Mouse (Mus musculus) midbrain, embryonic 12.5 days (tissue): Measurements from ENCODE around the gene Timp4. TPM values are rescaled to one million over a fixed set of nuclear protein-coding genes. Genes with fewer than 3 reads are reported as not detected.
"Not testable (repeated sequence)": the region's sequence is repeated elsewhere in the genome, so short reads cannot be mapped to it uniquely, and the experiment has no call there.

ENCODE experiments used
- ATAC-seq: fragments of 200-750 bp; cut with Nextera tagmentation; 2 replicates; pipeline ENCODE4 v1.8.0; 2017; ENCODE audit warnings: low read depth, moderate TSS enrichment, moderate library complexity; ENCODE audit not compliant: low FRiP score
- H3K27ac ChIP-seq: fragments of 300-500 bp; sonication (generic); replicated peaks from 2 replicates; pipeline ENCODE4 v1.5.1; 2016; ENCODE audit warnings: mild to moderate bottlenecking
- H3K27me3 ChIP-seq: fragments of 300-500 bp; sonication (generic); 2 replicates; pipeline ENCODE4 v1.6.1; 2016; ENCODE audit warnings: mild to moderate bottlenecking
- H3K36me3 ChIP-seq: fragments of 300-500 bp; sonication (generic); 2 replicates; pipeline ENCODE4 v1.6.1; 2016
- H3K4me1 ChIP-seq: fragments of 300-500 bp; sonication (generic); 2 replicates; pipeline ENCODE4 v1.6.1; 2016
- H3K4me2 ChIP-seq: fragments of 300-500 bp; sonication (generic); replicated peaks from 2 replicates; pipeline ENCODE4 v1.6.1; 2016; ENCODE audit warnings: mild to moderate bottlenecking, moderate library complexity
- H3K4me3 ChIP-seq: fragments of 300-500 bp; sonication (generic); 2 replicates; pipeline ENCODE4 v1.5.1; 2016; ENCODE audit warnings: mild to moderate bottlenecking
- H3K9ac ChIP-seq: fragments of 300-500 bp; sonication (generic); replicated peaks from 2 replicates; pipeline ENCODE4 v1.6.1; 2016; ENCODE audit warnings: mild to moderate bottlenecking, moderate library complexity
- H3K9me3 ChIP-seq: fragments of 300-500 bp; sonication (generic); 2 replicates; pipeline ENCODE4 v1.6.1; 2016; ENCODE audit warnings: mild to moderate bottlenecking
- whole genome bisulfite sequencing: fragments of 180-500 bp; shearing (Covaris S2); methylation state at CpG from one replicate; pipeline ENCODE4 v1.1.7; 2016; 5-methylcytosine and 5-hydroxymethylcytosine counted together
- polyA plus RNA-seq: library from polyadenylated mRNA; unstranded; fragments of >200 nt; fragmentation: Nextera tagmentation; extraction: Ambion mirVana; gene quantifications from 2 replicates; pipeline ENCODE4 v1.2.1, GENCODE M21; 2016

Timp4 gene
- polyA plus RNA-seq, 1 experiment from 2014 or later: 0.47 TPM

DNA sequence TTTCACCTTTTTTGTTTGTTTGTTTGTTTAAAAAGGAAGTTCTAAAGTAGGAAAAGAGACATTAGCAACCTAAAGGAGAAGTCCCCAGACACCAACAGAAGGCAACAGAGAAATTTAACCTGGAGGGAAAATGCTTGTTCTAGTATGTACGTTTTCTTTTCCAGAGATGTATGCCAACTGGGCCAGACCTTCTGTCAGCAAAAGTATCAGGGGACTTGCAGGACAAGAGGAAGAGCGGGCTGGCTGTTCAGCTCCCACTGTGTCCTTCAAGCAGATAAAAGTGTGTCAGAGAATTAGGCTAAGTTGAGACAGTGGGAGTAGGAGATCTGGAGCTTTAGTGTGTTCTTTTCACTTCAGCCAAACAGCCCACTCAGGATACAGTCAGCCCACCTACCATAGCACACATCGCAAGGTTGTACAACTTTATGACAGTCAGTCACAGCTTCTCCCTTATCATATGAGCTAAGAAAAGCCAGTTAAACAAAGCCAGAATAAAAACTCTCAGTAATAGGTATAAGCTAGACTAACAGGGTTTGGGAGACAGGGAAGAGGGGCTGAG is 6.4 kb downstream of the Timp4 start:
- no peak overlapping the region for H3K9ac ChIP-seq
- no peaks in the 10 kb centered on the region for H3K4me1 ChIP-seq
- H3K4me3 ChIP-seq: no peak overlapping the region
- peaks cover 10% of the 10 kb centered on the region for H3K27me3 ChIP-seq
- H3K9me3 ChIP-seq: no peaks in the 10 kb centered on the region
- ATAC-seq: no peak
- H3K27ac ChIP-seq: no peak overlapping the region
- H3K36me3 ChIP-seq: no peaks in the 10 kb centered on the region
- 87% methylated on average over 3 of the region's 3 CpGs for WGBS
- H3K4me2 ChIP-seq: no peak overlapping the region

DNA sequence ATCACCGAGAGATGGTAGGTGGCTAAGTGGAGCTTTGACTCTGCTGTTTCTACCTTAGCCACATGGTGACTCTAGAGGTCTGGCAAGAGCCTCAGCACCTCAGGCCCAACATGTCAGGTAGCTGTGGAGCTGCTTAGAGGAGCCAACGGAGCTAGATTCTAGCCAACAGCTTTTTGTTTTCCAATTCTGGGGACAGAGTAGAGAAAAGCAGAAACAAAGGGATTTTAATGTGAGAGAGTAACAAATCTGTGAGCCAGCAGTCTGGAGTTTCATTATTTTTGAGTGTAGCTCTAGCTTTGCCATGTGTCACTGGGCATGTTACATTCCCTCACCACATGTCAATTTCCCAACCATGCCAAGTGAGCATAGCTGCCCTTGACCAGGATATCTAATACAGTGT is 7.8 kb downstream of the Timp4 start:
- no peak overlapping the region for H3K27ac ChIP-seq
- no peak overlapping the region for H3K4me3 ChIP-seq
- no peak overlapping the region for H3K4me2 ChIP-seq
- H3K27me3 ChIP-seq: no peaks in the 10 kb centered on the region
- H3K9me3 ChIP-seq: no peaks in the 10 kb centered on the region
- ATAC-seq: no peak
- no peaks in the 10 kb centered on the region for H3K36me3 ChIP-seq
- no peaks in the 10 kb centered on the region for H3K4me1 ChIP-seq
- no peak overlapping the region for H3K9ac ChIP-seq
- 66% methylated on average over 2 of the region's 2 CpGs for WGBS

DNA sequence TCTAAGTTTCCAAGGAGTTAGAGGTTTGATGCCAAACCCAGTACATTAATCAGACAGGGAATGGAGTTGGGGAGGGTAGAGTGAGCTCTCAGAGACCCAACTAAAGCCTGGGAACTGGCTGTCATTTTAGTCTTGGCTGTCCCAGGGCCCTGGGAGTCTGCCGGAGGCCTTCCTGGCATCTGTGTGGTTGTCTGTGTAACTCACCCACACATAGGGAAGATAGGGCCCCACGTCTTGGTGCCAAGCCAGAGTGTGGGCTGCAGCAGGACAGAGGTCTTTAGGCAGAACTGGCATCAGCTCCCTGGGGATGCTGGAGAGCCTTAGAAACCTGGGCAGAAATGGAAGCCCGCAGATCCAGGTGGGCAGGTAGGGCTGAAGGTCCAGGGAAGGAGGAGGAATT is 10.1 kb downstream of the Timp4 start:
- Histone ChIP-seq H3K9me3 (no peaks in the 10 kb centered on the region), H3K4me3 (no peak overlapping the region), H3K36me3 (no peaks in the 10 kb centered on the region), H3K9ac (no peak overlapping the region), H3K27ac (no peak overlapping the region), H3K27me3 (no peaks in the 10 kb centered on the region), H3K4me2 (no peak overlapping the region), H3K4me1 (no peaks in the 10 kb centered on the region)
- ATAC-seq: no peak
- WGBS: 91% methylated on average over 3 of the region's 3 CpGs

DNA sequence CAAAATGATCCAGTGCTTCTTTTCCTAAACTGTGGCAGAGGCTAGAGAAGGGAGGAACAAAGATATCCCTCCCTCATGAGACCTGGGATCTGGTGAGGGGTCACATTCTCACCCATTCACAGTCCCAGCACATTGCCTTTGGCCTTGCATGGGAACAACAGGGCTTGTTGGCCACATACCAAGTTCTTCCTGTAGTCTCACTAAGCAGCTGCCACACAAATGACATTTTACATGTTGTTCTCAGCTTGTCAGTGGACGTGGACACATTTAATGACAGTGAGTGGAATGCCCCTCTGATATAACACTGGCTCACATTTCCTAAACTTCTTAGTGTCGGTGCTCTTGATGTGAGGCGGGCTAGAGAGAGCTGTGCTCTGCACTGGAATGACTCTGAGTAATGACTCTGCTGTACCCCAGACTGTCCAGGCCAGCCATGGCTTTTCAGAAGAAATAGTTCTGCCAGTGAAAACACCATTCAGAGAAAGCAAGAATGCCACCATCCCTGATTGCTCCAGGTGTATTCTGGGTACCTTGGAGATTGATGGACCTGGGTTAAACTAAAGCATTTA is 10.8 kb downstream of the Timp4 start:
- Histone ChIP-seq H3K36me3 (no peaks in the 10 kb centered on the region), H3K4me3 (no peak overlapping the region), H3K27ac (no peak overlapping the region), H3K27me3 (no peaks in the 10 kb centered on the region), H3K9ac (no peak overlapping the region), H3K4me2 (no peak overlapping the region), H3K4me1 (no peaks in the 10 kb centered on the region), H3K9me3 (no peaks in the 10 kb centered on the region)
- WGBS: 81% methylated on average over 3 of the region's 3 CpGs
- ATAC-seq: no peak

DNA sequence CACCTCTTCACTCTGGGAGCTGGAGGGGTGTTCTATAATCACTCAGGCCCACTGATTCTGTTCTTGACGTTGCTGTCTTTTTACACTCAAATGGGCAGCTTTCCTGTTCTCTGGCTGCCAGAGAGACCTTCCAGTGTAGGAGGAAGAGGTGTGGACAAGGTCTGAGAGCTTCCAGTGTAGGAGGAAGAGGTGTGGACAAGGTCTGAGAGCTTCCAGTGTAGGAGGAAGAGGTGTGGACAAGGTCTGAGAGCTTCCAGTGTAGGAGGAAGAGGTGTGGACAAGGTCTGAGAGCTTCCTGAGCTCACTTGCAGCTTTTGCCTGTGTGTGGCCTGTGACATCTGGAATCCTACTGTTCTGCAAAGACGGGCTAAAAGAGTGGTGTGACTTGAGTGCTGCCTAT is 11.6 kb downstream of the Timp4 start:
- H3K9me3 ChIP-seq, ATAC-seq, H3K4me2 ChIP-seq, H3K9ac ChIP-seq, H3K36me3 ChIP-seq, H3K4me3 ChIP-seq, H3K27me3 ChIP-seq, H3K27ac ChIP-seq, H3K4me1 ChIP-seq: not testable (repeated sequence)
- WGBS: 63% methylated on average over 2 of the region's 2 CpGs

DNA sequence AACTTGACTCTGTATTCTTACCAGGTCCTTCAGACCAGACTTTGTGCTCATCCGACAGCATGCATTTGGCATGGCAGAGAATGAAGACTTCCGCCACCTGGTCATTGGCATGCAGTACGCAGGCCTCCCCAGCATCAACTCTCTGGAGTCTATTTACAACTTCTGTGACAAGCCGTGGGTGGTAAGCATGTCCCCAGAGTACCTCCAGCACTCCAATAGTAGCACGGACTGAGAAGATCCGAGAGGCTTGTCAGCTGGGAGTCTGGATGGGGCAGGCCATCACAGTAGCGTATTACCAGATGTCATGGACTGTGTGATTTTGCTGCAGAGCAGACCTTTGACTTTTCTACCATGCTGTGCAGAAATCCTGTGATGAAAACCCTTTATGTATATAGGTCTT is 12.7 kb downstream of the Timp4 start:
- Histone ChIP-seq H3K36me3 (no peaks in the 10 kb centered on the region), H3K4me1 (no peaks in the 10 kb centered on the region), H3K27ac (no peak overlapping the region), H3K9me3 (no peaks in the 10 kb centered on the region), H3K9ac (no peak overlapping the region), H3K4me3 (no peak overlapping the region), H3K27me3 (no peaks in the 10 kb centered on the region), H3K4me2 (no peak overlapping the region)
- WGBS: 84% methylated on average over 7 of the region's 7 CpGs
- no peak for ATAC-seq

DNA sequence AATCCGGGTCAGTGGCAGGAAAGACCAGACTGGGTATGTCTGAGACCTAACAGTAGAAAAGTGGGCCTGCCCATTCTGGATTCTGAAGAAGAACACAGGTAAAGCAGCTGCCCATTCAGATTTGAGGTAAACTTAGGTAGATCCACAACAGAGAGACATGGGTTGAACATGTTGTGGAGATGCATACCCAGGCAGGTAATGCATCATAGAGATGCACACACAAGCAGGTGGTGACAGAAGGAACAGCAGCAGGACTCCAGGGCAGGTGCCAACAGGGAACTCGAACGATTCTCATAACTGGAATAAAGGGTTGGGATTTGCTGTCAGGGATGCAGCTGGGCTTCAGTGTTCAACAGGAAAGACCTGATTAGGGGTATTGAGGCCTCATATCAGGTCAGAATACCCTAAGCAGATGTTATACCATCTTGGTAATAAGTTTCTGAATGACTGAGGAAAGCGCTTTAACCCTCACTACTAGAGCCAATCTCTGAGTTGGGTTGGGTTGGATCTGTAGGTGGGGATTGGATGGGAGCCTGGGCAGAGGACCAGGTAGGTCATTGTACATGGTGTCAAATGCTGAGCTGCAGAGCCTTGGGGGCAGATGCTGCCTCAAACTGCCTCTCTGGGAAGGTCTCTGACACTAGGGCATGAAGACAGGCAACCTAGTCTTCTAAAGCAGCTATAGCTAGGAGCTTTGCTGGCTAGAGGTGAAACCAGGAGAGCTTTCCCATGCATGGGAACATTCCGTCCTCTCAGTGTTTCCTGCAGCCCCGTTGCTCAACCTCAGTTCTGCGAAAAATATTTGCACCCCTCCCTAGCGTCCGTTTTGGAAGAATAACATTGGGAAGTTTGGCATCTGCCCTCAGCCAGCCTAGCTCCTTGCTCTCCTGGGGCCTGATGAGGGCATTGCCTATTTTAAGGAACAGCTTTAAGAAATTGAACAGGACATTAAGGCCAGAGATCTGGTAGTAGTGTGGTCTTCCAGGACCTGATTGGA is 13.7 kb downstream of the Timp4 start:
- H3K27me3 ChIP-seq: no peaks in the 10 kb centered on the region
- no peak for ATAC-seq
- 86% methylated on average over 9 of the region's 9 CpGs for WGBS
- no peaks in the 10 kb centered on the region for H3K9me3 ChIP-seq
- no peak overlapping the region for H3K4me3 ChIP-seq
- no peak overlapping the region for H3K4me2 ChIP-seq
- no peak overlapping the region for H3K27ac ChIP-seq
- H3K36me3 ChIP-seq: no peaks in the 10 kb centered on the region
- no peak overlapping the region for H3K9ac ChIP-seq
- no peaks in the 10 kb centered on the region for H3K4me1 ChIP-seq

DNA sequence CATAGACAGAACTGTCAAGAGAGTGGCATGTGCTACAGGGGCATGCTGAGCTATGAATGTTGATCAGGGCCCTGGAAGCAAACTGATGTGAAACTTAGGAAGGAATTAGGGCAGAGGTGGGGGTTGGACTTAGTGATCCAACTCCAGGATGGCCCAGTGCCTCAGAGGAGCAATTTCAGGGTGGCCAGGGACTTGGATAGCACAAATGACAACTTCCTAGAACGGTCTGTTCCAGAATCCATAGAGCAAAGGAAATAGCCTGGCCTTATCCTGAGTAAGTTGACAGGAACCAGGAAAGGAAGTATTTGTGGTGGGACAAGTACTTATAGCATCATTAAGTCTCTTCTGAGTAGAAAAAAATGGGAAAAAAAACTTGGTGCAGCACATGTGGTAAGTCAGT is 19.4 kb downstream of the Timp4 start:
- Histone ChIP-seq H3K4me2 (no peak overlapping the region), H3K36me3 (no peaks in the 10 kb centered on the region), H3K9ac (no peak overlapping the region), H3K4me3 (no peak overlapping the region), H3K27me3 (no peaks in the 10 kb centered on the region), H3K27ac (no peak overlapping the region), H3K9me3 (no peaks in the 10 kb centered on the region), H3K4me1 (no peaks in the 10 kb centered on the region)
- ATAC-seq: no peak
- 89% methylated on average over 1 of the region's 1 CpGs for WGBS

DNA sequence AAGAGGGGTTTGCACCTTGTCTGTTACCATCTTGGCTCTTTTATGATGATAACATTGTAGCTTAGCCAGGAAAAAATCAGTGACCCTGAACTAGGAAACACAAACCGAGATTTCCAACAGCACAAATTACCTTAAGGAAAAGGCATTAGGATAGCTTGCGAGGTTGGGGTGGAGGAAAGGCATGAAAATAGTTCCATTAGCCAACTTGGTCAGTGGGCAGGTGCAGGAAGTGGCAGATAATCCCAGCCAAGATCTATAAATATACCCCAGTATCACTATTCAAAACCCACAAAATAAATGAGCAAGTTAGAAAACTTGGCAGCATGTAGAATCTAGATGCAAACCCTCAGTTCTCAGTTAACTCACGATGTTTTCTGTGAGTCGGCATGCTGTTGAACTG is 20.2 kb downstream of the Timp4 start:
- Histone ChIP-seq H3K27me3 (no peaks in the 10 kb centered on the region), H3K4me2 (no peak overlapping the region), H3K9ac (no peak overlapping the region), H3K4me1 (no peaks in the 10 kb centered on the region), H3K4me3 (no peak overlapping the region), H3K27ac (no peak overlapping the region), H3K9me3 (no peaks in the 10 kb centered on the region), H3K36me3 (no peaks in the 10 kb centered on the region)
- 86% methylated on average over 4 of the region's 4 CpGs for WGBS
- no peak for ATAC-seq

DNA sequence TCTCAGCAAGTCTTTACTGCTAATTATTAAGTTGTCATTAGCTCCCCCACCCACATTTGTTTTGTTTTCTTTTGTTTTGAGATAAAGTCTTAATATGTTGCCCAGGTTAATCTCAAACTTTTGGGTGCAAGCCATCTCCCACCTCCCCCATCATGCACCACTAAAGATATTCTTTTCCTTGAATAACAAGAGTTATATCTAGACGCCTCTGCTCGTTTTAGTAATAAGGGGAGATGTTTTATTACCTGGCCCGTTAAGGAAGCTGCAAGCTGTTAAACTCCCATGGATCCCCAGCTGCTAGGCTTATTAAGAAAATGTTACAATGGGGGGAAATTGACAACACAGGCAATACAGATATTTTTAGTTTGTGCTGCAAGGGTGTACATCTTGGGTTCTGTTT is 21.4 kb downstream of the Timp4 start:
- no peak overlapping the region for H3K27ac ChIP-seq
- no peaks in the 10 kb centered on the region for H3K27me3 ChIP-seq
- no peak overlapping the region for H3K9ac ChIP-seq
- H3K4me3 ChIP-seq: no peak overlapping the region
- 88% methylated on average over 3 of the region's 3 CpGs for WGBS
- H3K4me1 ChIP-seq: no peaks in the 10 kb centered on the region
- ATAC-seq: no peak
- H3K9me3 ChIP-seq: no peaks in the 10 kb centered on the region
- no peak overlapping the region for H3K4me2 ChIP-seq
- H3K36me3 ChIP-seq: no peaks in the 10 kb centered on the region

DNA sequence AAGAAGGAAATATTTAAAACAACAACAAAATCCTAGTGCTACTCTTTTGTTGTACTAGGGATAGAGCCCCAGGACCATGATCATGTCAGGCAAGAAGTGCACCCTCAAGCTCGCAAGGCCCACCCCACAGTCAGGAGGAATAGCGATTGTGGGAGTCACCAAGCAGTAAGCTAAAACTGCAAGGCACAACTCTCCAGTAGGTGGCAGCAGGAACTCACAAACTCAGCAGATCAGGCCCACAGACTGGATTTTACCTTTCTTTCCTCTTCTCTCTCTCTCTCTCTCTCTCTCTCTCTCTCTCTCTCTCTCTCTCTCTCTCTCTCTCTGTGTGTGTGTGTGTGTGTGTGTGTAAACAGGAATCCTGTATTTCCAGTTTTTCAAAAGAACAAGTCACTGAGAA is 24.5 kb downstream of the Timp4 start:
- WGBS: 12% methylated on average over 2 of the region's 2 CpGs
- H3K9ac ChIP-seq: no peak overlapping the region
- no peaks in the 10 kb centered on the region for H3K9me3 ChIP-seq
- H3K36me3 ChIP-seq: no peaks in the 10 kb centered on the region
- H3K4me1 ChIP-seq: no peaks in the 10 kb centered on the region
- ATAC-seq: no peak; the same call in 1 of the 2 replicates
- H3K27ac ChIP-seq: no peak overlapping the region
- no peaks in the 10 kb centered on the region for H3K27me3 ChIP-seq
- no peak overlapping the region for H3K4me2 ChIP-seq
- no peak overlapping the region for H3K4me3 ChIP-seq

DNA sequence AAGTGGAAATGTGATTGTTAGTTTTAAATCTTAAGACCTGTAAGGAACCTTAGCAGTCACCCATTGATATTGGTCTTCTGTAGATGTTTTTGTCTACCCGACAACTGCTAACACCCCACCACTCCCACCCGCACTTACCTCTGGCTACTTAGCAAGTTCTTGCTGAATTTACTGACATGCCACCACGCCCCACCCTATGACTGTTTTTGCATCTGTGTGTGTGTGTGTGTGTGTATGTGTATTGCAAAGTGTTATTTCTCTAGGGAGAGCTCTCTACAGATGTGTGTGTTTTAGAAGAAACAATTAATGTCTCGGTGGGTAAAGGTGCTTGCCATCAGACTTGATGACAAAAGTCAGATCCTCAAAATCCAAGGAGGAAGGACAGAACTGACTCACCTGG is 25.0 kb downstream of the Timp4 start, which contains the start of gene Gm17482:
Gene Gm17482, plus strand, starts transcription at position 301 of the 400 bp plus-strand sequence.
- Histone ChIP-seq H3K27ac (no peak within 1 kb of the TSS), H3K9me3 (no peaks in the 10 kb centered on the region), H3K4me2 (no peak within 1 kb of the TSS), H3K4me1 (no peaks in the 10 kb centered on the region), H3K9ac (no peak within 1 kb of the TSS), H3K36me3 (no peaks in the 10 kb centered on the region), H3K4me3 (no peak within 1 kb of the TSS), H3K27me3 (no peaks in the 10 kb centered on the region)
- 81% methylated on average over 4 of the region's 4 CpGs for WGBS
- ATAC-seq: no peak
